Mouse (Mus musculus) liver, adult 2 months (tissue): ENCODE data around the gene Evi5. TPM values are rescaled to one million over a fixed set of nuclear protein-coding genes. Genes with fewer than 3 reads are reported as not detected.

Source experiments
- DNase-seq: peaks from one replicate; pipeline ENCODE4 v3.0.0-alpha.2; 2011; ENCODE audit warnings: low read depth, low spot score; ENCODE audit errors: extremely low read depth
- H3K27ac ChIP-seq: fragments of 200-500 bp; replicated peaks from 2 replicates; pipeline ENCODE4 v1.5.1; 2012; ENCODE audit warnings: low read depth, mild to moderate bottlenecking, control low read depth, inconsistent platforms, low read length; ENCODE audit not compliant: insufficient read depth
- H3K27me3 ChIP-seq: fragments of 200-500 bp; 2 replicates; pipeline ENCODE4 v1.6.1; 2012; ENCODE audit warnings: mild to moderate bottlenecking, moderate library complexity, low read length, inconsistent platforms; ENCODE audit not compliant: control insufficient read depth, insufficient read depth
- H3K36me3 ChIP-seq: fragments of 200-500 bp; 2 replicates; pipeline ENCODE4 v1.6.1; 2012; ENCODE audit warnings: low read length, inconsistent platforms; ENCODE audit not compliant: control insufficient read depth, insufficient read depth
- H3K4me1 ChIP-seq: fragments of 200-500 bp; 2 replicates; pipeline ENCODE4 v1.6.1; 2011; ENCODE audit warnings: low read length; ENCODE audit not compliant: control insufficient read depth, insufficient read depth
- H3K4me3 ChIP-seq: fragments of 200-500 bp; 2 replicates; pipeline ENCODE4 v1.5.1; 2011; ENCODE audit warnings: low read depth, mild to moderate bottlenecking, control low read depth, low read length, moderate library complexity; ENCODE audit not compliant: insufficient read depth
- H3K79me2 ChIP-seq: fragments of 200-500 bp; 2 replicates; pipeline ENCODE4 v1.6.1; 2012; ENCODE audit warnings: inconsistent platforms, mild to moderate bottlenecking, low read length, moderate library complexity; ENCODE audit not compliant: control insufficient read depth, insufficient read depth
- H3K9ac ChIP-seq: fragments of 200-500 bp; 2 replicates; pipeline ENCODE4 v1.6.1; 2012; ENCODE audit warnings: low read depth, mild to moderate bottlenecking, control low read depth, inconsistent platforms, low read length
- CTCF ChIP-seq: fragments of 200-500 bp; IDR thresholded peaks from 2 replicates; pipeline ENCODE4 v1.5.1; 2011; ENCODE audit warnings: low read depth, low read length, control low read depth
- POLR2A ChIP-seq: fragments of 200-500 bp; IDR thresholded peaks from 2 replicates; pipeline ENCODE4 v1.6.1; 2011; ENCODE audit warnings: low read length, control low read depth; ENCODE audit not compliant: insufficient read depth; ENCODE audit errors: extremely low read depth
- WGBS: fragments of 180-500 bp; shearing (Covaris S2); methylation state at CpG from one replicate; pipeline ENCODE4 v1.1.7; 2018; 5-methylcytosine and 5-hydroxymethylcytosine counted together
- polyA plus RNA-seq: library from polyadenylated mRNA; depleted of rRNA; stranded (reverse); fragments of >200 nt; gene quantifications from 2 replicates; pipeline ENCODE4 v1.2.3, GENCODE M21; 2012
- total RNA-seq: library from RNA; depleted of rRNA; stranded (reverse); fragments of >200 nt; gene quantifications from 2 replicates; pipeline ENCODE4 v1.2.3, GENCODE M21; 2014

The Evi5 gene
- total and polyA plus RNA-seq, 2 experiments, result 29.0 to 118 TPM

DNA sequence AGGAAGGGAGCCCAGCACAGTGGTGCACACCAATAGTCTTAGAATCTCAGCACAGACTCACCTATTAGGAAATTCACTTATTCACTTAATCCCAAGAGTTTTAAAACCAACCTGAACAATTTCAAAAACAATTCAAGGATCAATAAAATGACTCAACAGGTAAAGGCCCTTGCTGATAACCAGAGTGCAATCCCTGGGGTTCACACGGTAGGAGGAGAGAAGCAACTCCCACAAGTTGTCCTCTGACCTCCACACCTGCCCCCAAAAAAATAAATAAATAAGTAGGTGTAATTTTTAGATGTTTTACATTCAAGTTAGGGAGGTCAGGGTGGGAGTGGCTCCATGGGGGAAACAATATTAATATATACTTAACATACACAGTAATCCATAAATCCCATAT lies 52.4 kb downstream of the Evi5 start:
- WGBS, result 28% methylated on average over 1 of the region's 1 CpGs

DNA sequence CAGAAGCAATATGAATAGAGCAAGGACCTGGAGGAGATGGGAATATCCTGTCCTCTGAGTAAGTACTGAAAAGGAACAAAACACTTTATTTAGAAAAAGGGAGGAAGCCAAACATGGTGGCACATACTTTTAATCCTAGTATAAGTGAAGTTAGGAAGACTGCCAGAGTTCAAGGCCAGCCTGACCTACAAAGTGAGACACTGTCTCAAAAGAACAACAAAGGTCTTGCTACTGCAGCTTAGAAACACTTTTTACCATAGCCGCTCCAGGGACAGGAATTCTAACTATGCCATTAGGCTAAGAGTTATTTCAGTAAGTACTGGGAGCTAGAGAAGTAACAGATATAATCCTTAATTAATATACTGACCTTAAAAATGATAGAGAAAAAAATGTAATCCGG lies 60.3 kb downstream of the Evi5 start:
- WGBS, result 90% methylated on average over 2 of the region's 2 CpGs
- Histone ChIP-seq H3K27me3 (no peaks in the 10 kb centered on the region), H3K9ac (no peak overlapping the region), H3K4me3 (no peak overlapping the region), H3K27ac (no peak overlapping the region), H3K4me1 (no peaks in the 10 kb centered on the region), H3K36me3 (peaks cover 65% of the 10 kb centered on the region), H3K79me2 (0 out of 2 replicates have a peak, but pooled peaks cover 2% of the 10 kb centered on the region)
- no peak for DNase-seq
- TF ChIP-seq POLR2A (no peak), CTCF (no peak)

More for the DNA sequence above, 52.4 kb downstream of the Evi5 start:
- H3K4me1 ChIP-seq, result peaks cover 21% of the 10 kb centered on the region
- peak; percentile 92 for DNase-seq
- H3K27me3 ChIP-seq, result no peaks in the 10 kb centered on the region
- peak overlapping the region; percentile 88 for H3K27ac ChIP-seq
- H3K4me3 ChIP-seq, result no peak overlapping the region
- peaks cover 15% of the 10 kb centered on the region; the same call in 1 of the 2 replicates for H3K79me2 ChIP-seq
- peaks cover 19% of the 10 kb centered on the region for H3K36me3 ChIP-seq
- TF ChIP-seq POLR2A (no peak), CTCF (no peak)
- no peak overlapping the region for H3K9ac ChIP-seq

DNA sequence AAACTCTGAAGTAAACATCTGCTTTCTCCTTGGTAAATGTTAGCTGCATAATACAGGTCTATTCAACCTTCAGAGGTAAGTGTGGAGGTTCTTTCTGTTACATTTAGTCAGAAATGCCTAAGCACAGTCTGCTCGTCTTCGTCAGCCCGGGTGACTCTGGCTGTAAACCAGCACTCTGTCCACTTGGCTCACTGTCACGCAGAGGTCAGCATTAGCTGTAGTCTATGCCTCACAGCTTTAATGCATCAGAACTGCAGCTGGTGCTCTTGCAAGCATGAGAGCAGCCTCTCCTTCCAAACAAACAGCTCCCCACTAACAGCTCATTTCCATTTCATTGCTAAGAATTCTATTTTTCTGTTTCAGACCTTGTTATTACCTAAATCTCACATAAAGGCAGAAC lies 67.4 kb downstream of the Evi5 start:
- Histone ChIP-seq H3K27ac (no peak overlapping the region), H3K9ac (no peak overlapping the region), H3K79me2 (no peaks in the 10 kb centered on the region), H3K36me3 (peaks cover 36% of the 10 kb centered on the region), H3K4me1 (no peaks in the 10 kb centered on the region), H3K4me3 (no peak overlapping the region), H3K27me3 (no peaks in the 10 kb centered on the region)
- WGBS, result 32% methylated on average over 4 of the region's 4 CpGs
- TF ChIP-seq POLR2A (no peak), CTCF (no peak)
- DNase-seq, result peak; percentile 34

DNA sequence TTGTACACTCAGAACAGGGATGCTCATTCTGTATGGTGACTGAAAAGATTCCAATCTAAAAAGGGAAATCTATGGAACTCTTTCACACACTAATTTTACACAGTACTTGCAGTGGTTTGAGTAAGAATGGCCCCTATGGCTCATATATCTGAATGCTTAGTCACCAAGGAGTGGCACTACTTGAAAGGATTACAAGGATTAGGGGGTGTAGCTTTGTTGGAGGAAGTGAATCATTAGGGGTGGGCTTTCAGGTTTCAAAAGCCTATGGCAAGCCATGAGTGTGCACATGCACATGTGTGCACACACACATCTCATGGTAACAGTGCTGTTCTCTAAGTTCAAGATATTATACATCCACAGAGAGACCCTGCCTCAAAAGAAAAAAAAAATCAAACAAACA lies 72.3 kb downstream of the Evi5 start:
- no peak for DNase-seq
- H3K27me3 ChIP-seq, result no peaks in the 10 kb centered on the region
- TF ChIP-seq POLR2A (no peak), CTCF (no peak)
- no peaks in the 10 kb centered on the region for H3K4me1 ChIP-seq
- H3K36me3 ChIP-seq, result peaks cover 34% of the 10 kb centered on the region
- H3K4me3 ChIP-seq, result no peak overlapping the region
- no peak overlapping the region for H3K9ac ChIP-seq
- no peak overlapping the region for H3K27ac ChIP-seq
- no peaks in the 10 kb centered on the region; the same call in 1 of the 2 replicates for H3K79me2 ChIP-seq

DNA sequence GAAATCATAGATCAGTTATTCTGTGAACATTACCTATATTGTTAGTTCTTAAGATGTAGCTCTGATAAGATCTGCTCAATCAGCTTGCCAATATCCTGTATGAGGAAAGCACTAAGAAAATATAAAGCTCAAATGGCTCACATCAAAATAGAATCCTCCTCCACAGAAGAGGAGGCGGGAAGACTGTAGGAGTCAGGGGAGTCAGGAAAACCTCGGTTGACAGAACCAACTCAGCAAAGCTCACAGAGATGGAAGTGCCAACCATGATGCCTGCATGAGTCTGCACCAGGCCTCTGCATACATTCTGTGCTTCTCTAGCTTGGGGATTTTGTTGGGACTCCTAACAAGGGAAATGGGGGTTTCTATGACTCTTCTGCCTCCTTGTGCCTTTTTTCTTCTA lies 73.7 kb downstream of the Evi5 start:
- DNase-seq, result no peak

DNA sequence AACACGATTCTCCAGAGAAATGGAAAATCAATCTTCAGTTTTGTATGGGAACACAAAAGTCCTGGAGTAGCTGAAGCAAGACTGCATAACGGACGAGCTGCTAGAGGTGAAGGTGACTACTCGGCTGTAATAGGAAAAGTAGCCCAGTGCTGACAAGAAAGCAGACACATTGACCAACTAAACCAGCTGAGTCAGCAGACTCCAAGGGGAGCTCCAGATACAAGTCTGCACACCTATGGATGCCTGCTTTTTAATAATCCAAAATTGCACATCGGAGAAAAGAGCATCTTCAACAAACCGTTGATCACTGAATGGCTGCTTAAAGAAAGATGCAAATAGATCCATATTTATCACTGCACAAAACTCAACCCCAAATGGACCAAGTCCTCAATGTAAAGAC lies 76.6 kb downstream of the Evi5 start:
- TF ChIP-seq POLR2A (no peak), CTCF (no peak)
- H3K27me3 ChIP-seq, result no peaks in the 10 kb centered on the region
- H3K4me3 ChIP-seq, result no peak overlapping the region
- peaks cover 46% of the 10 kb centered on the region for H3K36me3 ChIP-seq
- peaks cover 2% of the 10 kb centered on the region; the same call in 1 of the 2 replicates for H3K4me1 ChIP-seq
- peaks cover 4% of the 10 kb centered on the region; the same call in 1 of the 2 replicates for H3K79me2 ChIP-seq
- no peak overlapping the region for H3K9ac ChIP-seq
- no peak for DNase-seq
- 92% methylated on average over 6 of the region's 6 CpGs for WGBS
- no peak overlapping the region for H3K27ac ChIP-seq

More for the DNA sequence above, 73.7 kb downstream of the Evi5 start:
- Histone ChIP-seq H3K36me3 (peaks cover 41% of the 10 kb centered on the region), H3K4me1 (no peaks in the 10 kb centered on the region), H3K9ac (no peak overlapping the region), H3K4me3 (no peak overlapping the region), H3K27me3 (no peaks in the 10 kb centered on the region), H3K27ac (no peak overlapping the region), H3K79me2 (no peaks in the 10 kb centered on the region; the same call in 1 of the 2 replicates)
- 84% methylated on average over 2 of the region's 2 CpGs for WGBS
- no peak for TF ChIP-seq CTCF
- no peak for TF ChIP-seq POLR2A
